36 mouse cellular contexts compared by ENCODE assay signal in the genomic region with DNA sequence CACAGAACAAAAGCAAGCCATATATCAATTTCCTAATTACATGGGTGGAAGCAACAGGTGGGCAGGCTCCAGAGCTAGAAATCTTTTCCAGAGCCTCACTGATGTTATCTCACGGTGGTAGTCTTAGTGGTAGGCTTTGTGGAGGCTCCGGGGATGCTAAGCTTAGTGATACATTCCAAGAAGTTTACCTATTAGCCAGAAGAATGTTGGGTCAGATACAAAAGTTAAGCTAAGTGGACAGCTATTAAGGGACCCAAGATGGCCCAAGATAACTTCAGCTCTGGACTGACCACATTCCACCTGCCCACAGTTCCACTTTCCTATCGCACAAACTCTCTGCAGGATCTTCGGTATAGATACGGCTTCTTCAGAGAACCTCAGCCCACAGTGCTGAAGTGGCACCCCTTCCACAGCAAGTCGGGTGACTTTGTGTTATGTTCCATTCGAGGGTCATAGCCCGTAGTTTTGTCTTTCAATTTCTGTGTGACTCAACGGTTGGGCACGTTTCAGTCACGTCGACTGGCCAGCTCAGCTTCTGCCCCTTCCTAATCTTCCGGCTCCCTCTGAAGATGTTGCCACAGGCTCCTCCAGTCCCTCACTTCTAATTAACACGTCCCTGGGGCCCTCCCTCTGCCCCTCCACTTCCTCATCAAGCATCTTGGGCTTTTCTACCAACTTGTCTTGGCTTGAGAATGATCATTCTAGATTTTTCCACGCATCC. TPM values are rescaled to one million over a fixed set of nuclear protein-coding genes. Genes with fewer than 3 reads are reported as not detected.
A peak's percentile ranks its signal among the peaks of the same experiment; 100 is the strongest.
DNase-seq lines count a peak whose midpoint lies in the region; ATAC-seq and TF ChIP-seq lines count a peak whose summit lies in the region.
"Had no signal": no experiment of that assay in that cellular context is flagged by ENCODE, and none has a peak within 500 bp of the region (broad histone marks: within the 10 kb centered on the region; RNA-seq: fewer than 3 reads in every experiment).

No protein-coding gene starts in this region.

- no peak; the same call in 1 of the 2 replicates for ATAC-seq in kidney, postnatal 0 days (replicated peaks; ENCODE audit: low FRiP score, low read depth)
- ATAC-seq in kidney, embryonic 15.5 days (replicated peaks; ENCODE audit: low FRiP score), result no peak
- ATAC-seq in granulocyte monocyte progenitor cell, adult 5-6 weeks (replicated peaks; ENCODE audit: poor library complexity, severe bottlenecking), result peak; percentile 52
- ATAC-seq: forebrain, embryonic 15.5 days; intestine, embryonic 16.5 days had no signal

- no peak overlapping the region for H3K4me2 ChIP-seq in kidney, postnatal 0 days (ENCODE audit: low read length)
- no peak overlapping the region for H3K4me2 ChIP-seq in kidney, embryonic 15.5 days
- H3K4me2 ChIP-seq: embryonic facial prominence, embryonic 13.5 days; forebrain, embryonic 15.5 days; heart, embryonic 12.5 days; hindbrain, embryonic 13.5 days; limb, embryonic 15.5 days; liver, embryonic 13.5 days; neural tube, embryonic 15.5 days had no signal

- no peak overlapping the region for H3K9ac ChIP-seq in kidney, postnatal 0 days (ENCODE audit: low read depth, low read length)
- no peak overlapping the region for H3K9ac ChIP-seq in kidney, embryonic 15.5 days
- H3K9ac ChIP-seq: embryonic facial prominence, embryonic 13.5 days; forebrain, embryonic 15.5 days; heart, embryonic 12.5 days; hindbrain, embryonic 13.5 days; limb, embryonic 15.5 days; liver, embryonic 13.5 days; neural tube, embryonic 15.5 days had no signal

- DNase-seq in kidney, postnatal 0 days (ENCODE audit: low spot score), result peak; percentile 44
- peak; percentile 26 to 32 for DNase-seq in urinary bladder, adult 18-20 months (ENCODE audit: low spot score in 2 of 2)
- no peak for DNase-seq in urinary bladder, postnatal 36 days (ENCODE audit: low spot score in 2 of 2)
- DNase-seq in ovary, adult 18-20 months (ENCODE audit: low spot score), result no peak
- no peak for DNase-seq in right cerebral cortex, postnatal 14 days
- DNase-seq: adrenal gland, postnatal 14 days; B cell, adult 2 months; cerebellum, adult 11 months; cerebellum, adult 9-10 months; gastrocnemius, adult 2 months; gastrocnemius, postnatal 36 days; heart, adult 2 months; heart, postnatal 4 days; layer of hippocampus, adult 9-11 months; liver, embryonic 13.5 days; lung, adult 2 months; lung, postnatal 36 days; midbrain, embryonic 14.5 days; right cerebral cortex, adult 18-20 months; right cerebral cortex, postnatal 4 days; thymus, adult 18-20 months; thymus, postnatal 25 days had no signal

- H3K27ac ChIP-seq in kidney, postnatal 0 days, result no peak overlapping the region
- H3K27ac ChIP-seq in kidney, embryonic 15.5 days, result no peak overlapping the region
- H3K27ac ChIP-seq: embryonic facial prominence, embryonic 13.5 days; forebrain, embryonic 10.5 days; forebrain, embryonic 15.5 days; gastrocnemius, adult 2 months; heart, adult 2 months; hindbrain, embryonic 13.5 days; limb, embryonic 10.5 days; limb, embryonic 15.5 days; liver, embryonic 13.5 days; neural tube, embryonic 15.5 days; stomach, postnatal 0 days had no signal

- 48% methylated on average over 15 of the region's 15 CpGs for WGBS in kidney, postnatal 0 days
- WGBS in kidney, embryonic 15.5 days, result 56% methylated on average over 15 of the region's 15 CpGs

- no peaks in the 10 kb centered on the region for H3K36me3 ChIP-seq in kidney, postnatal 0 days (ENCODE audit: insufficient read depth, low read length)
- H3K36me3 ChIP-seq in kidney, embryonic 15.5 days, result no peaks in the 10 kb centered on the region
- H3K36me3 ChIP-seq: embryonic facial prominence, embryonic 13.5 days; forebrain, embryonic 10.5 days; forebrain, embryonic 15.5 days; G1E; heart, embryonic 12.5 days; hindbrain, embryonic 13.5 days; limb, embryonic 10.5 days; limb, embryonic 15.5 days; liver, embryonic 13.5 days; neural tube, embryonic 15.5 days had no signal

- H3K4me3 ChIP-seq in kidney, postnatal 0 days (replicated peaks; ENCODE audit: low read depth, low read length), result no peak overlapping the region
- H3K4me3 ChIP-seq in kidney, embryonic 15.5 days (replicated peaks), result no peak overlapping the region
- H3K4me3 ChIP-seq: embryonic facial prominence, embryonic 13.5 days; forebrain, embryonic 10.5 days; forebrain, embryonic 15.5 days; gastrocnemius, adult 2 months; heart, adult 2 months; heart, embryonic 12.5 days; hindbrain, embryonic 13.5 days; limb, embryonic 10.5 days; limb, embryonic 15.5 days; liver, embryonic 13.5 days; megakaryocyte, embryonic 14.5 days; neural tube, embryonic 15.5 days had no signal

- H3K4me1 ChIP-seq in kidney, postnatal 0 days (replicated peaks; ENCODE audit: insufficient read depth, low read length), result no peaks in the 10 kb centered on the region
- no peaks in the 10 kb centered on the region for H3K4me1 ChIP-seq in kidney, embryonic 15.5 days
- H3K4me1 ChIP-seq: embryonic facial prominence, embryonic 13.5 days; forebrain, embryonic 10.5 days; forebrain, embryonic 15.5 days; heart, embryonic 12.5 days; hindbrain, embryonic 13.5 days; limb, embryonic 15.5 days; liver, embryonic 13.5 days; megakaryocyte, embryonic 14.5 days; neural tube, embryonic 15.5 days had no signal

- TF ChIP-seq CTCF in kidney, postnatal 0 days (IDR thresholded peaks at IDR 0.05; ENCODE audit: low read depth), result no peak

- no peaks in the 10 kb centered on the region for H3K9me3 ChIP-seq in kidney, postnatal 0 days (replicated peaks; ENCODE audit: low read length)
- no peaks in the 10 kb centered on the region for H3K9me3 ChIP-seq in kidney, embryonic 15.5 days (replicated peaks)
- H3K9me3 ChIP-seq: embryonic facial prominence, embryonic 13.5 days; forebrain, embryonic 10.5 days; forebrain, embryonic 15.5 days; G1E; heart, embryonic 12.5 days; hindbrain, embryonic 13.5 days; limb, embryonic 10.5 days; limb, embryonic 15.5 days; liver, embryonic 13.5 days; megakaryocyte, embryonic 14.5 days; neural tube, embryonic 15.5 days had no signal

- no peaks in the 10 kb centered on the region for H3K27me3 ChIP-seq in kidney, postnatal 0 days (ENCODE audit: insufficient read depth, low read length)
- H3K27me3 ChIP-seq in kidney, embryonic 15.5 days, result no peaks in the 10 kb centered on the region
- H3K27me3 ChIP-seq: embryonic facial prominence, embryonic 13.5 days; forebrain, embryonic 15.5 days; heart, embryonic 12.5 days; hindbrain, embryonic 13.5 days; limb, embryonic 15.5 days; liver, embryonic 13.5 days; neural tube, embryonic 15.5 days had no signal

RNA-seq across cellular contexts. Expression of gene Lrig2, which starts 36.8 kb away (rescaled TPM):
- polyA plus RNA-seq in kidney, postnatal 0 days (2015; fragmentation: Nextera tagmentation; extraction: Ambion mirVana), result 11.2 and 11.5 TPM in 2 replicates
- 16.9 TPM in 2 replicates for polyA plus RNA-seq in kidney, embryonic 15.5 days (2015; fragmentation: Nextera tagmentation; extraction: Ambion mirVana)
- 11.8 and 15.1 TPM in 2 replicates for total RNA-seq in granulocyte monocyte progenitor cell, adult 5-6 weeks (2014; fragmentation: Nextera tagmentation)
- total RNA-seq in granulocyte monocyte progenitor cell, adult 5-6 weeks (2017), result 24.6 and 27.2 TPM in 2 replicates

Comparison
In these comparisons a context has a peak if more than half of its experiments do, and no peak if none do; other contexts are left out.
1. DNase-seq: peak in kidney, postnatal 0 days (single experiment) and urinary bladder, adult 18-20 months (2 of 2); none in urinary bladder, postnatal 36 days (0 of 2), ovary, adult 18-20 months (single experiment) and right cerebral cortex, postnatal 14 days (single experiment).